Mouse (Mus musculus): Measurements from ENCODE around the gene Gdf9.

Gene Gdf9

DNA sequence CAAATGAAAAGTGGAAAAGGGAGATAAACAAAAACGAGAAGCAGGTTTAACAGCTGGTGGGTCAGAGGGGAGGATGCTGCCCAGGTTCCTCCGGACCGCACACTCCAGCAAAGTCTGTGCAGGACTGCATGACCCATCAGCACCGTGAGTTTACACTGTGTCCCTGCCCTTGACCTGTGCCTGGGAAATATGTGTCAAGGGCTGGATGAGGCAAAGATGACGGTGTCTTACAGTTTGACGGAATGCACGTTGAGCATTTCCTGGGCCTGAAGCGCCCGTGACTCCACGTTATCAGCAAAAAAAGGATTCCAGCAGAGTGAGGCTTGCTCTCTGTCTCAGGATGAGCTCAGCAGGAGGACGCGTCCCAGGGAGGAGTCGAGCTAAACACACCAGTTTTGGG, 14.7 kb downstream of the Gdf9 start:
- no peak for DNase-seq (ENCODE audit: low read depth, low spot score)

DNA sequence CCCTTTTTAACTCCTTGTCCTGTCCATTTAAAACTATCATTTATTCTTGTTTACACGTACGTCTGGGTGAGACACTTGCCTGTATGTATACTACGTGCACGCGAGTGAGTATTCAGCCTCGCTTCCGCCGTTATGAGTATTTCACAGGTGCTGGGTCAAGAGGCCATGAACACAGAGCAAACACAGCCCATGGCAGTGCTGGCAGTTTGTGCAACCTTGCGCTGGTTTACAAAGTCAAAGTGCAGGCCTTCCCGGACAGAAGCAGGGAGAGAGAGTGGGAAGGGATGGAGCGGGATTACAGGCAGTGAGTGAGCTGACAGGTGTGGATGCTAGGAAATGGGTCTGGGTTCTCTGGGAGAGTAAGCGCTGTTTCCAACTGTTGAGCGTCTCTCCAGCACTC, 15.4 kb downstream of the Gdf9 start:
- no peak for DNase-seq (ENCODE audit: low read depth, low spot score)

DNA sequence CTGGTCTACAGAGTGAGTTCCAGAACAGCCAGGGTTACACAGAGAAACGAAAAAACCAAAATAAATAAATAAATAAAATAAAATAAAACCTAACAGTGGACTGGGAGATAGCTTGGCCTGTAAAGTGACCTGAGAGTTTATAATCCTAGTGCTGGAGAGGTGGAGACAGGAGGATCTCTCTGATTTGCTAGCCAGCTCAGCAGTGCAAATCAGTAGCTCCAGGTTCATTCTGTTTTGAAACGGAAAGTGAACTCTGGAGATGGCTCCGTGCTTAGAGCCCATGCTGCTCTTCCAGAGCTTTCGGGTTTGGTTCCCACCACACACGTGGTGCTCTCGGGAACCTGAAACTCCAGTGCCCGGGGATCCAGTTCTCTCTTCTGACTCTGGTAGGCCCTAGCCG, 17.2 kb downstream of the Gdf9 start:
- DNase-seq (ENCODE audit: low read depth, low spot score), result no peak

DNA sequence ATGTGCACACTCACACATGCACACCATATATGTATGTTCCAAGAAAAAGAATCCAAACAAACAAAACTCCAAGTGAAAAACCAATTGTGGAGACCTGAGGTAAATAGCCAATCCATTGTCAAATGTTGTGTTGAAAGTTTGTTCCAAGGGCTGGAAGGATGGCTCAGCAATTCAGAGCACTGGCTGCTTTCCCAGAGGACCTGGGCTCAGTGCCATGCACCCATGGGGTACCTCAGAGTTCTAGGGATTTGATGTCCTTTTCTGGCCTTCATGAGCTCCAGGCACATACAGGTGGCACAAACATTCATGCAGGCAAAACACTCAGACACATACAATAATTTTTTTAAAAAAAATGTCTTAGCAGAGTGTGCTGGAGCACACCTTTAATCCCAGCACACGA, 17.7 kb downstream of the Gdf9 start:
- no peak for DNase-seq (ENCODE audit: low read depth, low spot score)

DNA sequence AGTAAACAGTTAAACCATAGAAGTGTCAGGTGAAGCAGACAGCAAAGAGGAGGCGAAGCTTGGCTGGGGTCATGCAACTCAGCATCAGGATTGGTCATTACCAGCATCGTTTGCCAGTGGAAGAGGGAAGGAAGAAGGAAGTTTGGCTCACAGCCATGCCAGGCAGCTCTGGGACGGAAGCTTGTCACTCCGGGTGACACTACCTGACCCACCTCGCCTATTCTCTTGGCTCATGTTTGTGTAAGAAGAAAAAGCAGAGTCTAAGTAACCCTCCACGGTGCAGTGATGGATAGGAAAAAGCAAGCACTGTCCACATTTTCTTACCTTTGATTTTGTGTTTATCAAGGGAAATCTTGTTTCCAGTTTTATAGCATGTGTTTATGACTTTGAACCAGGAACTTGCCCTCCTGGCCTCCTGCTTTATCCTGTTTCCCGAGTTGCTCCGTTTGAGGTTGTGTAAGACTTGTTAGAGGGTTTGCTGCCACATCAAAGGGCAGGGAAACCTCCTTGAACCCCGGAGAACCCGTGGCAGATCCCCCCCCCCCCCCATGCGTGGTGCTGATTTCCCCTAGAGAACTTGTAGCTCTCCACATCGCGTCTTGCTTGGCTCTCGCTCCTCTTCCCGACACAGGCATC, 19.4 kb downstream of the Gdf9 start:
- no peak for DNase-seq (ENCODE audit: low read depth, low spot score)

DNA sequence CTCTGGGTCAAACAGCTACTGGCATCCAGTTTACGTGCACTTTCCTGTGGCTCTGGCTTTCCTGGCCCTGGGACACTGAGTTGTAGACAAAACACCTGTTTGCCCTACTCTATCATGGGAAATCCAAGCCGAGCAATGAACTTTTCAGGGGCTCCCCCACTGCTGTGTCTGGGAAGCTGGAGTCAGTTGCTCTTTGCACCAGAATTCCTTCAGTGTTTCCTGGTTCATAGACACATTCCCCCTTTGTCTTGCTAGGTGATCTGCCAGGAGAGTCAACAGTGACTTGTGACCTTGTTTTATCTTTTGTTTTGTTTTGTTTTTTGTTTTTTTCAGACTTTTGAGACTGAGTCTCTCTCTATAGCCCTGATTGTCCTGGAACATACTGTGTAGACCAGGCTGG, 20.5 kb downstream of the Gdf9 start:
- DNase-seq (ENCODE audit: low read depth, low spot score), result no peak

DNA sequence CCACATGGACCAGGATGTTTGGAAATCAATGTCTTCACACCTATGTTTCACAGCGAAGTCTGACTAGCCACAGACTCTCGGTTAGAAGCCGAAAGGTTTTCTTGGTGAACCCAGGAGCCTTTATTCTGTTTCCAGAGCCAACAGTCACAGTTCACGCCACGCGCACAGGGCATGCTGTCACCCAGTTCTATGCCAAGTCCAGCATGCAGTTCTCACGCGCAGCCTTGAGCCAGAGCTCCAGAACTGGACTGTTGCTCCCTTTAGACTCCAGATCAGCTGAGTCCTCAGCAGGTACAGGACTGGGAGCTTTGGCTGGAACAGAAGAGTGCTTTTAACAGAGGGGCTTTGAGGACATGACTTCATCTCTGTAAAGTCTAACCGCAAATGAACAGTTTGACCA, 21.6 kb downstream of the Gdf9 start:
- DNase-seq (ENCODE audit: low read depth, low spot score), result no peak

DNA sequence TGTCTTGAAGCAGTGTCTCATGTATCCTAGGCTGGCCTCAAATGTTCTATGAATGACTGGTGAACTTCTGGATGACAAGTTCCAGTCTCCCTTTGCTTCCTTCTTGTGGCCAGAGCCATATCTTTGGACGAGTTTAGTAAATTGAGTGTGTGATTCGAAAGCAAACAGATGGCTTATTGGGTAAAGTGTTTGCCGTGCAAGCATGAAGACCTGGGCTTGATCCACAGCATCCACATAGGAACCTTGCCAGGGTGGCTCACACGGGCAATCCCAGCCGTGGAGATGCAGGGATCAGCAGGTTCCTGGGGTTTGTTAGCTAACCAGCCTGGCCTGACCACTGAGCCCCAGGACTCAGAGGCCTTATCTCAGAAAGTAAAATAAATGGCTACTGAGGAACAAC, 22.2 kb downstream of the Gdf9 start:
- DNase-seq (ENCODE audit: low read depth, low spot score), result no peak

DNA sequence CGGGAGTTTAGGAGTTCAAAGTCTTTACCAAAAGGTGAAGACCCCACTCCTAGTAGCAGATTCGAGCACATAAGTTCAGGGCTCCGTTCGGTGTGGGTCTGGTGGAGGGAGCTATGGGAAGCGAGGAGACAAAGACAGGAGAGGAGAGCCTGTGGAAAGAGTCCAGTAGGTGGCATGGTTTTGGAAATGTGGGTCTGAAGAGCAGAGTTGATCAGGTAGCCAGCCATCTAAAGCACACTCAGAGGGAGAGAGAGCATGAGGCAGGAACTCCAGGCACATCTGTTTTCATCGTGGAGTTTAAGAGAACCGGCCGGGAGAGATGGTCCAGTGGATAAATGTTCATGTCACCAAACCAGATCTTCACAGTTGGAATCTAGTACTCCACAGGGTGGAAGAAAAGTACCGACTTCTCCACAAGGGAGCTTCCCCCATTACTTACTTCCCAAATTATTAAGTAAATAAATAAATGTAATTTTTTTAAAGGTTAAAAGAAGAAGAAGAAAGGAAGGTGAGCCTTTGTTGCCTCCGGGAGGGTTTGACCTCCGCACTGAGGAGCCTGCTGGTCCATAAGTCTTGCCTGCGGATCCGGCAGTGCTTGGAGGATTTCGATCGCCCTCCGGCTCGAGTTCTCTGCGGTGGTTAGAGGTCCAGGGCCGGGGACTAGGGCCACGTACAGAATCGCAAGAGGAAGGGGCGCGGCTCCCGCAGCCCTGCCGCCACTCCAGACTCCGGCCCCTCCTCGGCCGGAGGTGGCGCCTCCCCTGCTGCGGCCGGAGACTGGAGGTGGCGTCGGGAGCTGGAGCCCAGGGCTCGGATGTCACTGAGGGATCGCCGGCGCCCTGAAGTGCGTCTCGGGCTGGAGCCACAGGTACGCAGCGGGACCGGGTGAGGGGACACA, 25.9 kb downstream of the Gdf9 start, which contains the start of the genes Gm10447 and Shroom1:
Gm10447 (minus strand) TSS at position 637 of the 898 bp plus-strand sequence.
Shroom1 (plus strand) TSS at position 732 of the 898 bp plus-strand sequence.
- DNase-seq (ENCODE audit: low read depth, low spot score), result peak; percentile 78

DNA sequence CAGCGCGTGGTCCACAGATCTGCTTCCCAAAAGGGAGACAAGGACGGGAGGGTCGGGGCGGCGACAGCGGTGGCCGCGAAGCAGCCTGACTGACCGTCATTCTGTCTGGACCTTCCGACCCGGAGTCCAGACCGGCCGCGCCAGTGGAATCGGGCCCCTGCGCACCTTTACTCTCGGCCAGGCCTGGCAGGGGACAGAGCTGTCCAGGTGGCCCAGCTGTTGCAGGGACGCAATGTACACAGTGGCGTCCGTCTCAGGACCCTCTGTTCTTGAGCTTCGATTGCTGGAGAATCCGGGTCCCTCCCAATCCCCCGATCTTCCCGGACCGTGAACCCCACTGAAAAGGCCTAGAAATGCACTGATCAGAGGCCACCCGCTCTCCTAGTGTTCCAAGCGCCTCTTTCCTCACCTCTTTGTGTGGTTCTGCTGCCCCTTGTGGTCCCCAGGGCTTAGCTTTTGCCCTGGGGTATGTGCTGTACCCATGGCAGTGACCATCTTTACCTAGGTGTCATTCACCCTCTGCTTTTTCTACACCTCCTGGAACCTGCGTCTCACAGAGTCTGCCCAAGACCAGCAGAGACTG, 26.6 kb downstream of the Gdf9 start:
- no peak for DNase-seq (ENCODE audit: low read depth, low spot score)

DNA sequence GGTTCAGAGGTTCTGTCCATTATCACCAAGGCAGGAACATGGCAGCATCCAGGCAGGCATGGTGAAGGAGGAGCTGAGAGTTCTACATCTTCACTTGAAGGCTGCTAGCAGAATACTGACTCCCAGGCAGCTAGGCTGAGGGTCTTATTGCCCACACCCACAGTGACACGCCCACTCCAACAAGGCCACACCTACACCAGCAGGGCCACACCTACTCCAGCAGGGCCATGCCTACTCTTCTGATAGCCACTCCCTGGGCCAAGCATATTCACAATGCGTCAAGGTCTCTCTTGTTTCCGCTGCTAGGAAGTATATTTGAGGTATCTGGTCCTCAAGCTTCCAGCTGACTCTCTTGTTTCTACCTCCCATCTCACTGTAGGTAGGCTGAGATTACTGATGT, 28.2 kb downstream of the Gdf9 start:
- peak; percentile 60 for DNase-seq (ENCODE audit: low read depth, low spot score)

DNA sequence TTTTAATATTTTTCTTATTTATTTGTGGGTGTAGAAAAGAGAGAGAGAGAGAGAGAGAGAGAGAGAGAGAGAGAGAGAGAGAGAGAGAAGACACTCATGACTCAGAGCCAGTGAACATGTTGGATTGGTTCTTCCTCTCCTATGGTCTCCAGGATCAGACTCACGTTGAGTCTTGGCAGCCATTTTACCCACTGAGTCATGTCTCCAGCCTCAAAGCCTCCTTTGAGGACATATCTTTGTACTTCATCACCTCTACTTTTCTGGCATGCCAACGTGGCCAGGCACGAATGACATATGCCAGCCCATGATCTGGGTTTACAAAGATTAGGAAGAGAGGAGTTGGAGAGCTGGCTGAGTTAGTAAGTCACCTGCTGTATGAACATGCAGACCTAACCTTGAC, 29.4 kb downstream of the Gdf9 start:
- no peak for DNase-seq (ENCODE audit: low read depth, low spot score)

DNA sequence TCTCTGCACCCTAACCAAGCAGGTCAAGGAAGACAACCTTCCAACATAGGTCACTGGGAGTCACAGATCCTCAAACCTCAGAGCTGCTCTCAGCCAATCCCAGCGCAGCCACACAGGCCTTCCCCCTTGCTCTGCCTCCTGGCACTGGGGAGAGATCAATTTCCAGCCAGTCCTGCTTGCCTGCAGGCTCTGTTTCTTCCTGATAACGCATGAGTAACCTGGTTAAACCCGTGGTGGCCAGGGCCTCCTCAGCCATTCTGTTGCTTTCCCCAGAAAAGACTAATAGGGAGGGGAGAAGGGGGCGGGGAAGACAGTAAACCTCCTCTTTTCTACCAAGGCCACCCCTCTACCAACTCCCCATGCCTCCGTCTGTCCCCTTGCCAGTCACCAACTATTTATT, 30.9 kb downstream of the Gdf9 start:
- DNase-seq (ENCODE audit: low read depth, low spot score), result no peak

DNA sequence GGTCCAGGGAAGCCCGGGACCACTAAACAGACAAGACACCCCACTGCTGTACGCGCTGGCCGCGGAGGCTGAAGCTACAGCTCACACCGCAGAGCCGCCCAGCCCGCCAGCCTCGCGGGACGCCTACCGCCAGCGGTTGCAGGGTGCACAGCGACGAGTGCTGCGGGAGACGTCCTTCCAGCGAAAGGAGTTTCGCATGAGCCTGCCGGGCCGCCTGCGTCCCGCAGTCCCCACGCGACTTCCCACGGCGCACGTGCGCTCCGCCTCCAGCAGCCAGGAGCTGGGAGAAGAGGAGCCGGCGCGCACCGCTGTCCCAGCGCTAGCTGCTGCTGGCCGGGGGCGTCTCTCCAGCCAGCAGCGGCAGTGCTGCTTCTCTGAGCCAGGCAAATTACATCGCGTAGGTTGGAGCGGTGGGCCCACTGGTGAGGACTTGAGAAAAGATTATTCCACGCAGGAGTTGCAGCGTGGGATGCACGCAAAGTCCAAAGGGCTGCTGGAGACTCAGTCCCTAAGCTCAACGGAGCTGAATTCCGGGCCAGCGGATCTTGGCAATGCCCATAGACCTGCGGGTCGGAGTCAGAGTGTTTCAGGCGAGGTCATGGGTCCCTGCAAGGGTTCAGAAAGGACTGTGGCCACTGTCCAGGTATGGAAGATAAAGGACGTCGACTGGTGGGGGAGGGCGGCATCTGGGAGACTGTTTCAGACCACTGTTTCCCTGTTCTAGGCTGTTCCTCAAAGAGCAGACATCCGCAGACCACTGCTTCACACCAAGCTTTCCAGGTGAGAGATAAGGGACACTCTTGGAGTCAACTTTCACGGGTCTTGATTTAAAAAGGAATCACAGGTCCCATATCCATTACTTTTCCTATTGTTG, 33.0 kb downstream of the Gdf9 start:
- DNase-seq (ENCODE audit: low read depth, low spot score), result peak; percentile 69

DNA sequence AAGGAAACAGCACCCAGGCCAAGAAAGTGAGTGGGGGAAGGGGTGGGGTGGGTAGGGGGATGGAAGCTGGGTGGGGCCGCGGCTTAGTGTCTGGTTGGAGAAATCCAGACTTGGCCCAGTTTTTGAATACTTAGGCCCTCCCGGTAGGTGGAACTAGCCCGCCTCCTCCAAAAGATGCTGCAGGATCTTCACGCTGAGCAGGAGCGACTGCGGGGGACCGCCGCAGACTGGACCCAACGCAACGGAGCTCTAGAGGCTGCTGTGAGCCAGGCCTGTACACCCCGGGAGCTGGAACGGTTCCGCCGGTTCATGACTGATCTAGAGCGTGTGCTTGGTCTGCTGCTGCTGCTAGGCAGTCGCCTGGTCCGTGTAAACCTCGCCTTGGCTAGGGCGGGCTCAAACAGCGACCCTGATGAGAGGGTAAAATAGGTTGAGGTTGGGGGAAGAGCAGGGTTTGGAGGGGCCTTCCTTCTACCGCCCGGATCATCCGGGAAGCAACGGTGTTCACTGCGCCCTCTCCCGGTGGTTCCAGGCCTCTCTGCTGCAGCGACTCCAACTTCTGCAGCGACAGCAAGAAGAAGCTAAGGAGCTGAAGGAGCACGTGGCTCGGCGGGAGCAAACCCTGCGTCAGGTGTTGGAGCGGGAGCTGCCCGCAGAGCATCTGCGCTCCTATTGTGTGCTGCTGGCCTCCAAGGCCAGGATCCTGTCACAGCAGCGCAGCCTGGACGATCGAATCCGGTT, 35.6 kb downstream of the Gdf9 start:
- DNase-seq (ENCODE audit: low read depth, low spot score), result peak; percentile 92

DNA sequence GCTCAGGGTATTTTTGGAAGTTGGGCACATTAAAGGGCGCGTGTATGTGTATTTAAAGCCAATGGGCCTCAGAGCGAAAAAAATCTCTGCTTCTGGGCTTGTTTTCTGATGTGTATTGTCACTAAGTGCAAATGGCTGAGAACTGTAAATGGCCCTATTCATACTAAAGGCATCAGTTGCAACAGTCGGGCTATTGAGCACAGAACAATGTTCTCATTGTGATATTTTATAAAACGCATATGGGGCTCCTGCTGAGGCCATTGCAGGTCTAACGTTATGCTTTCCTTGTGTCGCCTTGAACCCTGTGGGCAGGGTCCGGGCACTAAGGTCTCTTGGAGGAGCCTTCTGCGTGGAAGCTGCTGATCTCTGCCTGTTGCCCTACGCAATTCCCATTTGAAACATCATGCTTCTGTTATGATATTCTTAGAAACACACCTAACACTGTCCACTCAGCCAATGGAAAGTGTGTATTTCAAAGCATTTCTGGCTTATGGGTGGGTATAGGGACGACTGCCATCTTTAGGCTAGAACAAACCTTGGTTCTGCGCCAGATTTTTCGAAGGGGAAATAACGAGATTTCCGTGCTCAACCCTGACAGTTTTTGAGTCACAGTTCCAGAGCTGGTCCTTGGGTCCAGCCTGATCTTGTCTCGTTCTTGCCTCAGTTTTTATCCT, 38.6 kb downstream of the Gdf9 start:
- DNase-seq (ENCODE audit: low read depth, low spot score), result no peak

DNA sequence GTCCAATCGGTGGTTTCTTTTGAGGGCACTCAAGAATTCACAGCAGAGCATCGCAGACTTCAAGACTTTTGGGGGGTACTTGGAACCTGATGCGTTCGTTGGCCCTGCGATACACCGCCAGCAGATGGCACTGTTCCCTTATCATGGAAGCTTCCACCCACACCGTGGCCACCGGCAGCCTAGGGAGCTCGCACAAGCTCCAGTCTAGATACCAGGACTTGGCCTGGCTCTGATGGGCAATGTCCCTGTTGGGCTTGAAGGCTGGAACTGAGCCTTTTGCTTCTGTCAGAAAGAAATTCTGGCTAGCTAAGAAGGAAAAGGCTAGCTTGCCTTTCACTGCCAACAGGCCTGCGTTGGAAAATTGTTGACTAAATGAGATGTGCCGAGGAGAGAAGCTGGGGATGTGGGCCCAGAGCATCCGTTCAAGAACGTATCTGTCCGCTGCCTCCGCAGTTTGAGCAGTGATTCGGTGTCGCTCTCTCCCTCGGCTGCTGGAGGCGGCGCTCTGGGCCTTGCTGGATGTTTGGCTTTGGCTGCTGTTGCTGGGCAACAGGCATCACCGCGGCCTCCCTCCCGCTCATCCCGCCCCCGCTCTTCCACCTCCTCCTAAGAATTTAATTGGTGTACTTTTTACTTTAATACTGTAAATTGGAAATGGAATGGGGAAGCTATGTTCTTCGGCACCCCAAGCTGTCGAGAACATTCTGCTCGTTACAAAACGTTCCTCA, 39.3 kb downstream of the Gdf9 start, which contains the start of gene Gm9837:
Gm9837 (minus strand) TSS at position 512 of the 728 bp plus-strand sequence.
- peak; percentile 89 for DNase-seq (ENCODE audit: low read depth, low spot score)

DNA sequence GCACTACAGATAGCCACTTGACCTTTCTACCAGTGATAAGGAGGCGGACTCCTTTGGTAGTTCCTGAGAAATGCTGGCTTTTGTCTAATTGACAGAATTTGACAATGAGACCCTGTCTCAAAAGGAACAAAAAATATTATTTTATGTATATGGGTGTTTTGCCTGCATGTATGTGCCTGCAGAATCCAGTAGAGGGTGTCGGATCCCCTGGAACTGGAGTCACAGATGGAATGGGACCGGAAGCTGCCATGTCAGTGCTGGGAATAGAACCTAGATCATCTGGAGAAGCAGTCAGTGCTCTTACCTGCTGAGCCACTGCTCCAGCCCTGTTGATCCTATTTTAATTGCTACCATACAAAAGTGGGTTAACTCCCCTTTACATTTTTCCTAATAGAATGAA, 41.9 kb downstream of the Gdf9 start:
- no peak for DNase-seq (ENCODE audit: low read depth, low spot score)

DNA sequence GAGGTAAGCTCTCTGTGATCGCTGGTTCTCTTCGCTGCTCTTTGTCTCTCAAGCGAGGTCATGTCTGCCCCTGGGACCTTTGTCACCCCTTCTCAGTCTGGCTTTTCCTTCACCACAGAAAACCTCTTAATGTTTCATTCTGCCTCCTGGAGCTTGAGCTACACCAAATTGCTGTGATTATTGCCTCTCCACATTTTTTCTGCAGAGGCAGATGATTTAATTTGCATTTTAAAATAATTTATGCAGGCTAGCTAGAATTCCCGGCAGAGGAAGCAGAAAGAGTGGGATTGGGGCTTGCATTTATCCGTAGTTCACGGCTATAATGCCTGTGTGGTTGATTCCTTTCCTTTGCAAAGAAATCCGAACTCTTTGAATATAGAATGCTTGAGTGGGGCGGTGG, 44.8 kb downstream of the Gdf9 start:
- DNase-seq (ENCODE audit: low read depth, low spot score), result no peak

DNA sequence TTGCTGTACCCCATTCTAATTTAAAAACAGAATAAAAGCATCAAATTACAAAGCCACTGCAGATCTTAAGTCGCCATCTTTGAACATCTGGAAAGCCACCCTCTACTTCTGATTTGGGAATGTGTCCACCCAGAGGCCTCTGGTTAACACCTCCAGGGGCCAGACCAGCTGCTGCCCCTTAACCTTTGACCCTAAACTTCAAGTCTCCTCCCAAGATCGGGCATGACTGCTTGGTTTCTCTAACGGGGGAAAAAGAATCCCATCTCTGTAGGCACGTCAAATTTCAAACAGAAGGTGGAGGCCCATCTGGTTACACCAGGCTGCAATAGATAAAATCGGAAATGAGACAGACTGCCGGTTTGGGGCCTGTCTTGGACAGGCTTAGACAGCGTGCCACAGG, 47.0 kb downstream of the Gdf9 start:
- no peak for DNase-seq (ENCODE audit: low read depth, low spot score)

Data from ZHBTc4 (cell line).